Mouse (Mus musculus) kidney, embryonic 14.5 days (tissue): ENCODE results near the gene Nppc. TPM values are rescaled to one million over a fixed set of nuclear protein-coding genes. Genes with fewer than 3 reads are reported as not detected.

ENCODE experiments used
- ATAC-seq: fragments of 200-750 bp; cut with Nextera tagmentation; 2 replicates; pipeline ENCODE4 v1.8.0; 2017; ENCODE audit warnings: moderate number of reproducible peaks, mild to moderate bottlenecking, moderate TSS enrichment, moderate library complexity; ENCODE audit not compliant: low FRiP score, low TSS enrichment
- H3K27ac ChIP-seq: fragments of 300-500 bp; sonication (generic); 2 replicates; pipeline ENCODE4 v1.5.1; 2014; ENCODE audit warnings: low read depth, mild to moderate bottlenecking, low read length, moderate library complexity, mixed read lengths
- H3K27me3 ChIP-seq: fragments of 300-500 bp; sonication (generic); 2 replicates; pipeline ENCODE4 v1.6.1; 2014; ENCODE audit warnings: mild to moderate bottlenecking, low read length; ENCODE audit not compliant: control insufficient read depth, insufficient read depth
- H3K36me3 ChIP-seq: fragments of 300-500 bp; sonication (generic); 2 replicates; pipeline ENCODE4 v1.6.1; 2014; ENCODE audit warnings: low read length, mixed read lengths; ENCODE audit not compliant: control insufficient read depth, insufficient read depth
- H3K4me1 ChIP-seq: fragments of 300-500 bp; sonication (generic); 2 replicates; pipeline ENCODE4 v1.6.1; 2014; ENCODE audit warnings: low read length, mixed read lengths; ENCODE audit not compliant: control insufficient read depth, insufficient read depth
- H3K4me2 ChIP-seq: fragments of 300-500 bp; sonication (generic); replicated peaks from 2 replicates; pipeline ENCODE4 v1.6.1; 2014; ENCODE audit warnings: low read depth, mild to moderate bottlenecking, low read length
- H3K4me3 ChIP-seq: fragments of 300-500 bp; sonication (generic); 2 replicates; pipeline ENCODE4 v1.5.1; 2014; ENCODE audit warnings: mild to moderate bottlenecking, low read length
- H3K9ac ChIP-seq: fragments of 300-500 bp; sonication (generic); 2 replicates; pipeline ENCODE4 v1.6.1; 2014; ENCODE audit warnings: low read depth, mild to moderate bottlenecking, low read length, moderate library complexity
- H3K9me3 ChIP-seq: fragments of 300-500 bp; sonication (generic); 2 replicates; pipeline ENCODE4 v1.6.1; 2016; ENCODE audit warnings: low read length; ENCODE audit not compliant: control insufficient read depth
- WGBS: fragments of 180-500 bp; shearing (Covaris S2); extraction: QIAGEN DNeasy Blood & Tissue Kit; methylation state at CpG from one replicate; pipeline ENCODE4 v1.1.7; 2014; 5-methylcytosine and 5-hydroxymethylcytosine counted together
- polyA plus RNA-seq: library from polyadenylated mRNA; unstranded; fragments of >200 nt; fragmentation: Nextera tagmentation; extraction: Ambion mirVana; gene quantifications from 2 replicates; pipeline ENCODE4 v1.2.1, GENCODE M21; 2014

Gene Nppc
- polyA plus RNA-seq, 1 experiment from 2014 or later: 2.1 TPM

- Histone ChIP-seq H3K9me3 (no peaks in the 10 kb centered on the region), H3K4me2 (no peak overlapping the region)
These were observed 4.0 kb upstream of the Nppc start for GRCm38 (mm10) chr1:86674385-86674784.

GRCm38 (mm10) chr1:86669552-86670273 is 658 bp downstream of the Nppc start:
- Histone ChIP-seq H3K9me3 (no peaks in the 10 kb centered on the region), H3K36me3 (no peaks in the 10 kb centered on the region), H3K27me3 (peaks cover 34% of the 10 kb centered on the region), H3K4me3 (peak overlapping the region; percentile 52), H3K9ac (peak overlapping the region; percentile 40; the same call in 1 of the 2 replicates), H3K4me1 (peaks cover 3% of the 10 kb centered on the region; the same call in 1 of the 2 replicates), H3K4me2 (peak overlapping the region; percentile 98), H3K27ac (no peak overlapping the region)
- ATAC-seq: peak; percentile 79
- WGBS: 2% methylated on average over 44 of the region's 44 CpGs

More at GRCm38 (mm10) chr1:86674385-86674784, 4.0 kb upstream of the Nppc start:
- no peaks in the 10 kb centered on the region for H3K36me3 ChIP-seq
- WGBS: 62% methylated on average over 9 of the region's 9 CpGs
- H3K4me3 ChIP-seq: no peak overlapping the region
- no peak for ATAC-seq
- no peak overlapping the region for H3K9ac ChIP-seq
- H3K27ac ChIP-seq: no peak overlapping the region
- peaks cover 21% of the 10 kb centered on the region for H3K27me3 ChIP-seq
- H3K4me1 ChIP-seq: peaks cover 3% of the 10 kb centered on the region; the same call in 1 of the 2 replicates

GRCm38 (mm10) chr1:86665091-86665490 is 5.3 kb downstream of the Nppc start:
- Histone ChIP-seq H3K27me3 (peaks cover 19% of the 10 kb centered on the region), H3K9ac (no peak overlapping the region), H3K9me3 (no peaks in the 10 kb centered on the region), H3K4me1 (peaks cover 3% of the 10 kb centered on the region; the same call in 1 of the 2 replicates), H3K4me3 (no peak overlapping the region), H3K36me3 (no peaks in the 10 kb centered on the region), H3K27ac (no peak overlapping the region), H3K4me2 (no peak overlapping the region)
- 83% methylated on average over 2 of the region's 2 CpGs for WGBS
- no peak for ATAC-seq

GRCm38 (mm10) chr1:86657071-86657470 is 13.3 kb downstream of the Nppc start:
- Histone ChIP-seq H3K4me1 (no peaks in the 10 kb centered on the region), H3K4me2 (no peak overlapping the region), H3K27me3 (no peaks in the 10 kb centered on the region), H3K4me3 (no peak overlapping the region), H3K9ac (no peak overlapping the region), H3K9me3 (no peaks in the 10 kb centered on the region), H3K27ac (no peak overlapping the region), H3K36me3 (no peaks in the 10 kb centered on the region)
- 87% methylated on average over 5 of the region's 5 CpGs for WGBS
- no peak for ATAC-seq

- Histone ChIP-seq H3K4me2 (no peak overlapping the region), H3K9ac (no peak overlapping the region), H3K4me1 (no peaks in the 10 kb centered on the region), H3K4me3 (no peak overlapping the region), H3K27me3 (no peaks in the 10 kb centered on the region), H3K27ac (no peak overlapping the region), H3K9me3 (no peaks in the 10 kb centered on the region), H3K36me3 (no peaks in the 10 kb centered on the region)
- no peak for ATAC-seq
- WGBS: 61% methylated on average over 4 of the region's 4 CpGs
These were observed 17.7 kb downstream of the Nppc start for GRCm38 (mm10) chr1:86652675-86653074.

- no peak for ATAC-seq
- H3K4me1 ChIP-seq: no peaks in the 10 kb centered on the region
- no peaks in the 10 kb centered on the region for H3K36me3 ChIP-seq
- H3K9me3 ChIP-seq: no peaks in the 10 kb centered on the region
- H3K27me3 ChIP-seq: no peaks in the 10 kb centered on the region
- H3K4me3 ChIP-seq: no peak overlapping the region
- WGBS: 15% methylated on average over 6 of the region's 6 CpGs
- no peak overlapping the region for H3K4me2 ChIP-seq
- H3K27ac ChIP-seq: no peak overlapping the region
- H3K9ac ChIP-seq: no peak overlapping the region
These were observed 20.1 kb downstream of the Nppc start for GRCm38 (mm10) chr1:86650272-86650671.

- H3K36me3 ChIP-seq: no peaks in the 10 kb centered on the region
- no peak overlapping the region for H3K9ac ChIP-seq
- H3K27ac ChIP-seq: no peak overlapping the region
- H3K4me3 ChIP-seq: no peak overlapping the region
- no peaks in the 10 kb centered on the region for H3K27me3 ChIP-seq
- no peak for ATAC-seq
- H3K9me3 ChIP-seq: no peaks in the 10 kb centered on the region
- no peak overlapping the region for H3K4me2 ChIP-seq
- 57% methylated on average over 2 of the region's 2 CpGs for WGBS
- H3K4me1 ChIP-seq: no peaks in the 10 kb centered on the region
These were observed 22.9 kb downstream of the Nppc start for GRCm38 (mm10) chr1:86647517-86647916.

- Histone ChIP-seq H3K9me3 (no peaks in the 10 kb centered on the region), H3K9ac (no peak overlapping the region), H3K4me1 (no peaks in the 10 kb centered on the region), H3K36me3 (no peaks in the 10 kb centered on the region), H3K27ac (no peak overlapping the region), H3K27me3 (no peaks in the 10 kb centered on the region), H3K4me2 (no peak overlapping the region), H3K4me3 (no peak overlapping the region)
- no peak for ATAC-seq
- 66% methylated on average over 13 of the region's 13 CpGs for WGBS
These were observed 27.1 kb downstream of the Nppc start for GRCm38 (mm10) chr1:86643101-86643809.

DNA sequence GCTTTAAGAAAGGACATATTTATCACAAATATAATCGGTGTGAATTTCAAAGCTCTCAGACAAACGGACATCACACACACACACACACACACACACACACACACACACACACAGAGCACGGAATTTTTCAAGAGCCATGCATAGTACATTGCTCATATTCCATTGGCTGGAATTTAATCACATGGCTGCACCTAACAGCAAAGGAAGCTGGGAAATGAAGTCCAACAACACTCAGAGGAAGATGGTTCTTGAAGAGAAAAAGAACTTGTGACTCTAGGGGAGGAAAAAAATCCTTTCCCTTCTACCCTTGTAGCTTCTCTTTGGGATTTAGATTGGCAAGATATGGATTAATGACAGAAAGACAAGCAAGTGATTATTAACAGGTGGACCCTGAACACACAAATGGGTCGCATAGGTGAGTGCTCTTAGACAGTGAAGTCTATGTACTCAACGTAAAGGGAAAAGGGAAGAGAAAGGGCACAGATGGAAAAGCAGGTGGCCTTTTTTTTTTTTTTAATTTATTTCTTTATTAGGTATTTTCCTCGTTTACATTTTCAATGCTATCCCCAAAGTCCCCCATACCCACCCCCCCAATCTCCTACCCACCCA is 35.5 kb downstream of the Nppc start:
- no peaks in the 10 kb centered on the region for H3K27me3 ChIP-seq
- H3K27ac ChIP-seq: no peak overlapping the region
- no peaks in the 10 kb centered on the region for H3K36me3 ChIP-seq
- WGBS: 60% methylated on average over 6 of the region's 6 CpGs
- H3K4me3 ChIP-seq: no peak overlapping the region
- no peak overlapping the region for H3K9ac ChIP-seq
- H3K4me2 ChIP-seq: no peak overlapping the region
- no peak; the same call in 1 of the 2 replicates for ATAC-seq
- H3K4me1 ChIP-seq: peaks cover 16% of the 10 kb centered on the region; the same call in 1 of the 2 replicates
- no peaks in the 10 kb centered on the region for H3K9me3 ChIP-seq
